Mouse (Mus musculus) gastrocnemius, adult 18-20 months (tissue): ENCODE measurements around the gene Raly. TPM values are rescaled to one million over a fixed set of nuclear protein-coding genes. Genes with fewer than 3 reads are reported as not detected.
A peak's percentile ranks its signal among the peaks of the same experiment; 100 is the strongest.
"Not testable (repeated sequence)": the region's sequence is repeated elsewhere in the genome, so short reads cannot be mapped to it uniquely, and the experiment has no call there.

Experiments used
- DNase-seq: peaks from one replicate; pipeline ENCODE4 v3.0.0; 2021; ENCODE audit warnings: low spot score
- total RNA-seq, 2 experiments: library from RNA; stranded (reverse); gene quantifications; 2 replicates each; pipeline ENCODE4 v1.2.3; 2021

The Raly gene
- total RNA-seq, 2 experiments from 2014 or later, result 54.4 to 59.5 TPM

DNA sequence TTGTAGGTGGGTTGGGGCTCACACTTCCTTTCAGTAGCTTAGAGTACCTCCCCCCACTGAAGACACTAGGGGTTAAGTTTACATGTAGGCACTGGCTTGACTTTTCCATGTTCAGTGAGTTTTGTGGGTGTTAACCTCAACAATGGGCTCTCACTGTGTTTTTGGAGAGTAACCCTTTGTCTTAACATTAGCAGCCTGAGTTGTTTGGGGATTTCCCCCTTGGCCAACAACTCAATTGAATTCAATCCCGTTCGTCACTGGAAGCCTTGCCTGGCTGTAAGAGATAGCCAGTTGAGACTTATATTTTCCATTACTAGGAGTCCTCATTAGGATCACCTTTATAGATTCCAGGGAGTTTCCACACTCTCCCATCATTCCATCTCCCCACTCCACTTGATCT lies 45.6 kb downstream of the Raly start:
- no peak for DNase-seq

DNA sequence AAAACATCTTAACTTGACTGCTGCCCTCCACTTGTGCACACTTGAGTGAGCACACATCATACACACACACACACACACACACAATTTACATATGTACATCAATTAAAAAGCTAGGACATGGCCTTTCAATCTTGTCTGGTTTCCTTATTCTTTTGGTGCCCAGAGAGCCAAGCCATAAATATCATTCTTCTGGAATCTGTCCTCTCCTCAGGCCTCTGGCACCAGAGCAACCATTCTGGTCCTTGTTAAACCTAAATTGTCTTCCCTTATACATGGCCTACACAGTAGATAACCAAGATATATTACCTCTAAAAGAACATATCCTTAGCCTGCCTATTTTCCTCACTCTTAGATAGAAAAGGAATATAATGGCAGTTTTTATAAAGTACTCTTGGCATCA lies 57.2 kb downstream of the Raly start:
- no peak for DNase-seq

DNA sequence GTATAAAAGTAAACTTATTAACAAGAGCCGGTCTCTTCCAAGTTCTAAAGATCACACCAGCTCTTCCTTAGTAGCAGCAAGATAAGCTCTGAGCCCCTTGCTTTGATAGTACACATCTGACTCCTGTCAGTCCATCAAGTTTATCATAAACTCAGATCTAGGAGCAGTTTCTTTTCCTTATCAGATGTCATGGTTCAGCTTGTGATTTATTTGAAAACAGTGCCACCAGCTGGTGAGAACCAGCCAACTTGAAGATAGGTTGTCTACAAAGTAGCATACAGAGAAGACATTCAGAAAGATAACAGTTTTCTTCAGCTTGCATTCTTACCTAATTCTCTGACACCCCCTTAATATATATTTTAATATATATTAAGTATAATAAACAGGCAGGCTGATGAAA lies 64.5 kb downstream of the Raly start:
- peak; percentile 68 for DNase-seq

DNA sequence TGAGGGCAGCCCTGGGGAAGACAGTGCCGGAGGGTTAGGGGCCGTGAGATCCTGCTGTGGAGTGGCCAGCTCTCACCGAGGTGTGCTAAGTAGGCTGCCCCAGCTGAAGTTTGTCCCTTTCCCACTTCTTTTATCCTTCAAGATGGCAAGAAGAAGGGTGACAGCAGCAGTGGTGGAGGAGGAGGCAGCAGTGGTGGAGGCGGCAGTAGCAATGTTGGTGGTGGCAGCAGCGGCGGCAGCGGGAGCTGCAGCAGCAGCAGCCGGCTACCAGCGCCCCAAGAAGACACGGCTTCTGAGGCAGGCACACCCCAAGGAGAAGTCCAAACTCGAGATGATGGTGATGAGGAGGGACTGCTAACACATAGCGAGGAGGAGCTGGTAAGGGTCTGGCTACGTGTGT lies 72.8 kb downstream of the Raly start:
- no peak for DNase-seq

DNA sequence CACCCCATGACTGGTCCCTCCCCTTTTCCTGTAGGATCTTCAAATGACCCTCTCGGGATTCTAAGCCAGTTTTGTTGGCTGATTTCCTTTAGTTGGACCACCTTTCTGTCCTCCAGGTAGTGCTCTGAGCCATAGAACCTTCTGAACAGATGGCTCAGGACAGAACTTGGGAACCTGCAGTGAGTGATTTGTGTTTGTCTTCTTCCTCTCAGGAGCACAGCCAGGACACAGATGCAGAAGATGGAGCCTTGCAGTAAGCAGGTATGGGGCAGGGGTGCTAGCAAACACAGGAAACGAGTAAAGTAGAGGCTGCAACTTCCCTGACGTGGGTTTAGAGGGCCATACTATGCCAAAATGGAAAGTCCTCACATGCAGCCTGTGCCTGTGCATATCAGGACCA lies 74.8 kb downstream of the Raly start:
- DNase-seq, result no peak

DNA sequence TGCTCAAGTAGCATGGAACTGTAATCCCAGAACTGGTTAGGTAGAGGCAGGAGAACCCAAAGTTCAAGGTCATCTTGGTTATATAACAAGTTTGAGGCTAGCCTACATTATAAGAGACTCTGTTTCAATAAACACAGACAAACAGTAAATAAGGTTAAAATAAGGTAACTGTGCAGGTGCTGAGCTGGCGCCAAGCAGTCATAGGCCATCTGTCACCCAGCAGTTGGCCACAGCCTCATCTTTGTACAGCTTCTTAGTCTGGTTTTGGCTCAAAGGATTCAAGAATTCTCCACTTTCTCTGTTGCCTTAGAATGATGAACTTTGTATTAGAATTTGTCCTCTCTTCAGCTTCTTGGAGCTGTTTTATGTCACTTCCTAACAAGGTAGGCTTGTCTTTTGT lies 77.2 kb downstream of the Raly start:
- DNase-seq, result no peak

DNA sequence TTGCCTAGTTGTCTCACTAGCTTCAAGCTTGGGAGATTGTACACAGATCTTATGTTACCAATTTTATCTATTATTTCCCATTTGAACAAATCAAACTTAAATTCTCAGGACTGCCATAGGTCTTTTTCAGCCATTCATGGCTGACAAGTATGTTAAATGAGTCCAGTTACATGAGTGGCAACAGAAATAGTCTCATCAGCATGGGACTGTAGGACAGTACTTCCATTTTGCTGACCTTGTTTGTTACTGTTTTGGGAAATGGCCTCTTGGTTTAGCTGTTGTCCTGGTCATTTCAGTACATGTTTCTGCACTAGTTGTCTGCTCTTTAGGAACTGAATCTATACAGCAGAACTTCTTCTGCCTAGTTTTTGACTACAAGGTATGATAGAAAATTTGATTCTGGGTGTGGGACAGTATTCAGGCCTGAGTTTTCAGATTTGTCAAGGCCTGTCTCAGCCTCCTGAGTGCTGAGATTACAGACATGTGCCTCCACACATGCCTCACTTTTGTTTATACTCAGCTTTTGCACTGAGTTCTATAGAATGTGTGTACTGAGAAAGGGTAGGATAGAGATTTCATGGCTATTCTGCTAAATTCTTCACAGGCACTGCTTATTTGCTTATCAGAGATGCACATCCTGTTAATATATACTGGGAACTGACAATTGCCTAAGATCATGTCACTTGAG lies 79.2 kb downstream of the Raly start:
- DNase-seq, result no peak

DNA sequence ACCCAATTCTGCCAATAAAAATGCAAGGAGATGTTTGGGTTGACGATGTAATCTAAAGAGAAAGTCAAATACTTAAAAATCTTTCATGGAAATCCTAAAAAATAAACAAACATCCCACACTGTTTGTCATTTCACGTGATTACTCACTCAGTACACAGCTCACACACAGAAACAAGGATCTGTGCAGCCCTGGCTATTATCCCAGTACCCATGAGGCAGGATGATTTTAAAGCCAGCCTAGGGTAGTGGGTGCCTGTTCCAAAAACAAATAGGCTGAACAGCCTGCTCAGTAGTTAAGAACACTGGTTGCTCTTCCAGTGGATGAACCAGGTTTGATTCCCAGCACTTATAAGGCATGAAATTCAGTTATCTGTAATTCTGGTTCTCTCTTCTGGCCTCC lies 85.7 kb downstream of the Raly start:
- no peak for DNase-seq

DNA sequence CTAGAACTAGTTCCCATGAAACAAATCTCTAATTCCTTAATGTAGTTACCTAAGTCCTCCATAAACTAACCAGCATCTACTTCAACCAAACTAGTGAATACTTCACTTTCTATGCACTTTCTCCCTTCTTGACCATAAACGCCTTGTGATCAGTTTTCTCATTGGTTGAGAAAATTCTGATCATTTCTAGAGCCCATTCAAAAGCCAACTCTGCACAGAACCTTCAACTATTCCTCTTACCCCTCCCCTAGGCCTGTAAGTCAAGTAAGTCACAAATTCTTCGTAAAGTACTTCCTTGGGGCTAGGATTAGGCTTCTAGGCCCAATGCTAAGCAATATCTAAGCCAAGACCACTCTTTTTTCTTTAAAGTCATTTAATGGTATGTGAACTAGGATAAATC lies 100.7 kb downstream of the Raly start:
- DNase-seq, result no peak

DNA sequence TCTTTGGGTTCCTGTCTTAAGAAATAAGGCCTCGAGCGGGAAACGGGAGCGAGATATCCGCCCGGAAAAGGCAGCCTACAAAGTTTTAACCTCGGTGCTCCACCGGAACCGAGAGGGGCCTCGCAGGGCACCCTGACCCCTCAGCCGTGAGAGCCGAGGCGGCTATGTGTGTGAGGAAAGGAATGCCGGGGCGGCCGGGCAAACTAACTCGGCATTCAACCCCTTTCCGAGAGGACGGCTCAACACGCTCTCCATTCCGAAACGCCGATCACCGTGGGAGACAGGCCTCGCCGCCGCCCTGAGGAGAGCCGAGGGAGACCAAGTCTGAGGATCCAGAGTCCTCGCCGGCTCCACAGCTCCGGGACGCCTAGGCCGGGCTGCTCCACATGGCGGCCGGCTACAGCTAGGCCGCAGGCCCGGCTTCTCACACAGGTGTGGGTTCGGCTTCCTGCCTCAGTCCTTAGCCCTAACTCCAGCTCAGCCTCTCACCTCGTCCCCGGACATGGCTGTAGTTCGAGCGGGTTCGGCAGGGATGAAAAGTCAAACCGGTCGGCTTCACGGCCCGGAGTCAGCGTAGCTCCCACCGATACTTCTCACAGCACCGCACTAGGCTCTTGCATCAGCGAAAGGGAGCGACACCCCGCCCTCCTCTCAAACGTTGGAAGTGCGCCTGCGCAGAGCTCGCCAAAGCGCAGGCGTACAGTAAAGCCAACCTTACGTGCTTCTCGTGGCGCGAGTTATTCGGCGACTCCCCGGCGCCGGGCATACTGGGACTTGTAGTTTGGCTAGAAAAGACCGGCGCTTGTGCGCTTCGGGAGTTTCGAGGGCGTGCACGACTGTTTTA lies 101.5 kb downstream of the Raly start, which contains the start of gene Eif2s2:
Gene Eif2s2, minus strand, starts transcription at position 735 of the 844 bp plus-strand sequence.
- DNase-seq, result peak; percentile 97

DNA sequence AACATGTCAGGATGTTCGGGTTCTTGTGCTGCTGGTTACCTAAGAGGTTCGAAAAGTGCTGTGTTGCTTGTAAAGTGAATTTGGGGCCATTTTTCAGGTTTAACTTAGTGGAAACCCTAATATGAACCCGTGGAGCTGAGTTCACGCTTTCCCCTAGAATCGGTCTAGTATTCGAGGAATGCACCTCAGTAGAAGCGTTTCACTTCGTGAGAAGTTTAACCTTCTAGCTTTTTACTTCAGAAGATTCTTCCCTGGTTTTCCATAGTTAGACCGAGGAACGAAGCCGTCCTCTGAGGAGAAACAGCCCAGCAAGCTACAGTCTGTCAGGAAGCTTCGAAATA lies 102.1 kb downstream of the Raly start:
- DNase-seq, result no peak

DNA sequence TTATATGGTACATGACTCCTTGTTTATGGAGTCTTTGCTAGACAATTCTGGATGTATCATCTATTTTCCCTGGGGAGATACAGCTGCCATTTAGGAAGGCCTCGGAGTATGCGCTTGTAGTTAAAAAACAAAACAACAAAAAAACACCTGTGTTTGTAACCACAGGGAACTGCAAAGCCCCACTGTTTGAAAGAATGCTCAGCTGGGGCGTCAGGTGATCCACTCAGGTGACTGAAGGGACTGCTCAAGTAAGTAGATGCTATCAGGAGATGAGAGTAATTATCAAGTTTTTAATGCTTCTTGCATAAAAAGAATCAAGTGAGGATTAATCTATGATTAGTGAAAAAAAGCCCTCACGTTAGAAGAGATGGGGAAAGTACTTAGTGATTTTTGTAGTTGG lies 102.7 kb downstream of the Raly start:
- no peak for DNase-seq

DNA sequence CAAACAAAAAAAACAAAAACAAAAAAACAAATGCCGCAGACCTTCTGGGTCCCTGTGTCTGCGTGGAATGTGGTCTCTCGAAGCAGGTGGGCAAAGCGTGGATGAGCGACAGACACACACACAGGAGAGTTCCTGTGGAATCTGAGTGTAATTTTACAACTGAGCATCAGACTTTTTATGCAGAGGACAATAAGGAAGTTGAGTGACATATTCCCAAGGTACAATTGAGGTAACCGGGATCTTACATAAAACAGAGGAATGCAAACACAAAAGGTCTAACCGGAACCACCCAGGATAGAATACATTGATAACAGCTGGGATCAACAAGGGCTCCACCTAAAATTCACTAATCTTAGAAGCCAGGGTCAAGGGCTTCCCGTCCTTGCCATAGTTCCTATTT lies 108.1 kb downstream of the Raly start:
- DNase-seq, result not testable (repeated sequence)

DNA sequence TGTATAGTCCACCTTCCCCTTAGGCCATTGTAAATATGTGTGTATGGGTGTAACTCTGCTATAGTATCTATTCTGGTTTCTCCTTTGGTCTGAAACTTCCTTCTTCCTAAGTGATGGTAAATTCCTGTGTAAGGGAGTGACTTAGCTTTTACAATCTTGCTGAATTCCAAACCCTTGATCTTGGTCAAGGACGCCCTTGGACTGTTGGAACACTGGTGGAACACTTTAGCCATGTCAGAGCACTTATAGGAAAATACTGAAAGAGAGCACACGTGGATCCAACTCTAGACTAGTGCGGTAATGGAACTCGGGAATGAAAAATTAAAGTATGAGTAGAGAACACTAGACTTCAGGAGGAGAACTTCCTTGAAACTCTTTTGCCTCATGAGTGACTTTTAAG lies 108.5 kb downstream of the Raly start:
- DNase-seq, result not testable (repeated sequence)

DNA sequence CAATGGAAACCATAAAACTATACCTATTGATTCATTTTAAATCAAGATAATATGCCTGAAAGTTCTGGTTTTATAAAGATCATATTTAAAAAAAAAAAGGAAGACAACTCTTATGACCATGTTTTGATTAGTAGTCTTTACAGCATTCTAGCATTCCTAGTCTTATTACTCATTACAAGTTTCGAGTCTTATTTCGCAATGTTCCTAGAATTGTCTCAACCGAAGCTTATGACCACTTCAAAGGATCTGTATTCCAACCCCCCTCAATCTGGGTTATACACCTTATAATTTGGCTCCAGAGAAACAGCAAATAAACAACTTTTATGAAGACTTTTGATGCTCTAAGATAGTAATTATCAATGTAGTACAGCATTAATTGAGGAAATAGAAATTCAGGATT lies 111.2 kb downstream of the Raly start:
- no peak for DNase-seq

DNA sequence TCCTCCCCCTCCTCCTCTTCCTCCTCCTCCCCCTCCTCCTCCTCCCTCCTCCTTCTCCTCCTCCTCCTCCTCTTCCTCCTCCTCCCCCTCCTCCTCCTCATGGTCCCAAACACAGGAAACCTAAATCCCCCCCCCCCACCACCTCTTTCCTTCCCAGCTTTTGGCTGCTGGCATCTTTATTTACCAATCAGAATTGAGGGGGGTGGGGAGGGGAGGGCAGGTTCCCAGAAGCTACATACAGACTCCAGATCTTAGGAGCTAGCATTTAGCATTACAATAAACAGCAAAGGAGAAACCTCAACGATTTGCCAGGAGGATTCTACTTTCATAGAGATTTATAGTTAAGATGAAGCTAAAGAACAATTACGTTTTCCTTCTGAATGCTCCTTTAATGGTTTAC lies 114.9 kb downstream of the Raly start:
- DNase-seq, result no peak

DNA sequence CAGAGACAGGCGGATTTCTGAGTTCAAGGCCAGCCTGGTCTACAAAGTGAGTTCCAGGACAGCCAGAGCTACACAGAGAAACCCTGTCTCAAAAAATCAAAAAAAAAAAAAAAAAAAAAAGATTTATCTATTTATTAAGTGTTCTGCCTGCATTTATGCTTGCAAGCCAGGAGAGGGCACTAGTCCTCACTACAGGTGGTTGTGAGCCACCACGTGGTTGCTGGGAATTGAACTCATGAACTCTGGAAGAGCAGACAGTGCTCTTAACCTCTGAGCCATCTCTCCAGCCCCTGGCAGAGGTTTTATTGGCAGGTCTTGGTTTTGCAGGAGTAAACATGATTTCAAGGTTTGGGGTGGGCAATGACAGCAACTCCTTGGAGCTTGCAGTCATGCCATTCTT lies 117.3 kb downstream of the Raly start:
- not testable (repeated sequence) for DNase-seq

DNA sequence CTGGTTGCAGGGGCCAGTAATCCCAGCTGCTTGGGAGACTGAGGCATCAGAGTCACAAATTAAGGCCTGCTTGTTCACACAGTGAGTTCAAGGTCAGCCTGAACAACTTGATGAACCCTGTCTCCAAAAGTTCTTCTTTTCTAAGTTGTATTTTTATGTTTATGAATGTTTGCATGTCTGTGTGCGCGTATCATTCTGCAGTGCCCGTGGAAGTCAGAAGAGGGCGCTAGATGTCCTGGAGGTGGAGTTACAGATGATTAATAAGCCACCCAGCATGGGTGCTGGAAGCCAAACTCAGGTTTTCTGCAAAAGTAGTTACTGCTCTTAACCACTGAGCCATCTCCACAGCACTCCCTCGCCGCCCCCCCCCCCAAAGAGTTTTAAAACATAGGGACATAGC lies 118.9 kb downstream of the Raly start:
- no peak for DNase-seq

DNA sequence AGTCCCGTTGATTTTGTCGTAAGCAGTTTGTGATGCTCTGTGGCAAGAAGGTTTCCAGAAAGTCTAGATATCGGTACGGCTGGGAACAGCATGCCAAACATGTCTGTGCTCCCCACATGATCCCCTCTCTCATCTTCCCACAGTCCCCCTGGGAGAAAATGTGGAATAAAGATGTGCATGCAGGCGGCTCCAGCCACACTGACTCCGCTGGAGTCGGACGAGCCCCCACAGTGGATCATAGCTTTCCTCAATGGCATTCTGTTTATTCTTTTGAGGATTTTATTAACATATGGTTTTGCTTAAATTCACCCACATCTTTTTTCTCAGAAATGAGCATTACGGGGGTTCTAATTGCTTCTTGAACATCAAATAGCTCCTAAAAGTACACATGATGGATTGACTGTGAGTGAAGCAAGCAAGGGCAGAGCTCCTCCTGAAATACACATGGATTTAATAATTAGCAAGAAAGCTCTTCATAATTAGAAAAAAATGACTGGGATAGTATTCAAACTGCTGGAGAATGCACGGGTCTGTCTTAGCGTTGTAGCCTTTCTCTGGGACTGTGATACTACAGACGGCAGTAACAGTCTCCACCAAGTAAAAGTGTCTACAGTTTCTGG lies 125.1 kb downstream of the Raly start:
- no peak for DNase-seq

DNA sequence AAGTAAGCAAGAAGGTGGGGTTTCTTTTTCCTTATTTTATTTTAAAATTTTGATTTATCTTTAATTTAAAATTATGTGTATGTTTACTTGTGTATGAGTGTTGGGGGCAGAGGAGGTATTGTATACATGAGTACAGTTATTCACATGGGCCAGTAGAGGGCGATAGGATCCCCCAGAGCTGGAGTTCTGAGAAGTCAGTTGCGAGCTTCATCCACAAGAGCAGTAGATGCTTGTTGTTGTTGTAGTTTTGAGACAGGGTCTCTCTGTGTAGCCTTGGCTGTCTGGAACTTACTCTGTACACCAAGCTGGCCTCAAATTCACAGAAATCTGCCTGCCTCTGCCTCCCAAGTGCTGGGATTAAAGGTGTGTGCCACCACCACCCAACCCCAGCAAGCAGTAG lies 125.7 kb downstream of the Raly start:
- peak; percentile 19 for DNase-seq
